Mouse (Mus musculus) ES-E14 (cell line): ENCODE results near the gene Tpt1. TPM values are rescaled to one million over a fixed set of nuclear protein-coding genes. Genes with fewer than 3 reads are reported as not detected.
A peak's percentile ranks its signal among the peaks of the same experiment; 100 is the strongest.

Experiments
- DNase-seq: peaks from one replicate; pipeline ENCODE4 v3.0.0-alpha.2; 2013; ENCODE audit warnings: low read depth, low spot score
- H3K27ac ChIP-seq: 2 replicates; pipeline ENCODE4 v1.5.1; 2012; ENCODE audit warnings: low read depth, mild to moderate bottlenecking, low read length, moderate library complexity, mixed read lengths; ENCODE audit not compliant: poor library complexity, insufficient read depth, severe bottlenecking
- H3K36me3 ChIP-seq: 2 replicates; pipeline ENCODE4 v1.6.1; 2012; ENCODE audit warnings: mild to moderate bottlenecking, low read length, moderate library complexity, mixed read lengths; ENCODE audit not compliant: control insufficient read depth, poor library complexity, insufficient read depth, severe bottlenecking
- H3K4me1 ChIP-seq, 2 experiments: fragments of 150-350 bp in 1 of 2; sonication (generic) in 1 of 2; 2 replicates each; pipeline ENCODE4 v1.6.1; 2012; ENCODE audit warnings: low read length in 2 of 2, mild to moderate bottlenecking in 1 of 2, mixed read lengths in 1 of 2; ENCODE audit not compliant: control insufficient read depth in 2 of 2, insufficient read depth in 2 of 2, poor library complexity in 1 of 2
- H3K4me3 ChIP-seq, 2 experiments: fragments of 150-350 bp in 1 of 2; sonication (generic) in 1 of 2; 2 replicates each; pipeline ENCODE4 v1.5.1; 2012; ENCODE audit warnings: low read length in 2 of 2, low read depth in 1 of 2, mild to moderate bottlenecking in 1 of 2, mixed read lengths in 1 of 2; ENCODE audit not compliant: insufficient read depth in 1 of 2, poor library complexity in 1 of 2, severe bottlenecking in 1 of 2
- H3K9ac ChIP-seq: 2 replicates; pipeline ENCODE4 v1.6.1; 2012; ENCODE audit warnings: low read depth, mild to moderate bottlenecking, low read length, mixed read lengths; ENCODE audit not compliant: poor library complexity, insufficient read depth, severe bottlenecking
- H3K9me3 ChIP-seq: fragments of 150-350 bp; sonication (generic); 2 replicates; pipeline ENCODE4 v1.6.1; 2012; ENCODE audit warnings: low read depth, mild to moderate bottlenecking, low read length; ENCODE audit not compliant: control insufficient read depth, insufficient read depth
- CHD2 ChIP-seq: IDR thresholded peaks from 2 replicates; pipeline ENCODE4 v1.6.1; 2014; ENCODE audit warnings: mild to moderate bottlenecking, low read depth, low read length, inconsistent platforms
- HCFC1 ChIP-seq: IDR thresholded peaks from 2 replicates; pipeline ENCODE4 v1.6.1; 2012; ENCODE audit warnings: low read length, inconsistent platforms, borderline replicate concordance; ENCODE audit not compliant: insufficient read depth
- MAFK ChIP-seq: IDR thresholded peaks from 2 replicates; pipeline ENCODE4 v1.6.1; 2014; ENCODE audit warnings: mild to moderate bottlenecking, low read depth, low read length, inconsistent platforms; ENCODE audit not compliant: insufficient read depth
- ZC3H11A ChIP-seq: IDR thresholded peaks from 2 replicates; pipeline ENCODE4 v1.6.1; 2012; ENCODE audit warnings: low read depth, mild to moderate bottlenecking, inconsistent platforms, low read length, borderline replicate concordance
- ZNF384 ChIP-seq: IDR thresholded peaks from 2 replicates; pipeline ENCODE4 v1.6.1; 2012; ENCODE audit warnings: low read depth, low read length, inconsistent platforms
- in situ Hi-C, 2 experiments: fragments of 600-800 bp; cut with MboI; formaldehyde crosslinking; loops; one replicate each; pipeline ENCODE4 v1.15.1; 2025; ENCODE audit warnings: low sequenced_read_pairs in 2 of 2, inconsistent platforms in 1 of 2; ENCODE audit not compliant: unreplicated experiment in 2 of 2
- total RNA-seq: library from RNA; depleted of rRNA; stranded (reverse); fragments of 300-350 nt; gene quantifications from 2 replicates; pipeline ENCODE4 v1.2.3, GENCODE M21; 2012

Gene Tpt1
- total RNA-seq, 1 experiment = 613 TPM

DNA sequence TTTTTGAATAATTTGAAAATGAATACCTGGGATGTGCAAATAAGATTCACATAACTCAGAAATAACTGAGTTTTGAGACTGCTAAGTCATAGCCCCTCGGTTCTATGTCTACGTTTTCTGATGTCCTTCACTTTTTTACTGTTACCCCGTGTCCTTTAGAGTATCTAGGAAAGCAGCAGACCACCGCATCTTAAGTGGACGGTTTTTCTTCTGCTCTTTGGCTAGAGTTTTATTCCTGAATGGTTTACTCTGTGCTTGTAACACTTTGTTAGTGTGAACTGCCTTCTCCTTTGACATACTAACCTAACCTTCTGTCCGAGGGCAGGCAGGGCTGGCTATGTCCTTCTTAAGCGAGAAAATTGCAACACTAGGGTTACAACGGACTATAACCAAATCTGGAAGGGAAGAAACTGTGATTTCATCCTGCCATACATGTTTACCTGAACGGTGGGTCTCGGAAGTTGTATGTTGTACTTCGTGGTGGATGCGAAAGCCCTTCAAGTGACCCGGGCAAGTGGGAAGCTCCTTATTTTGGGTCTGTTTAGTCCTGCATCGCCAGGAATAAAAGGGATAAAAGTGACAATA, 690 bp upstream of the Tpt1 start:
- Histone ChIP-seq H3K4me1 (peaks cover 0 to 3% of the 10 kb centered on the region in 2 experiments; a peak in 1 of 4 replicates), H3K9me3 (no peaks in the 10 kb centered on the region), H3K9ac (peak overlapping the region; percentile 86), H3K4me3 (peak overlapping the region; percentile 80 to 96), H3K36me3 (peaks cover 24% of the 10 kb centered on the region), H3K27ac (no peak overlapping the region)
- TF ChIP-seq HCFC1 (no peak), CHD2 (no peak), ZNF384 (no peak), MAFK (no peak), ZC3H11A (no peak)
- no peak for DNase-seq
- in situ Hi-C loops = no loop called here

DNA sequence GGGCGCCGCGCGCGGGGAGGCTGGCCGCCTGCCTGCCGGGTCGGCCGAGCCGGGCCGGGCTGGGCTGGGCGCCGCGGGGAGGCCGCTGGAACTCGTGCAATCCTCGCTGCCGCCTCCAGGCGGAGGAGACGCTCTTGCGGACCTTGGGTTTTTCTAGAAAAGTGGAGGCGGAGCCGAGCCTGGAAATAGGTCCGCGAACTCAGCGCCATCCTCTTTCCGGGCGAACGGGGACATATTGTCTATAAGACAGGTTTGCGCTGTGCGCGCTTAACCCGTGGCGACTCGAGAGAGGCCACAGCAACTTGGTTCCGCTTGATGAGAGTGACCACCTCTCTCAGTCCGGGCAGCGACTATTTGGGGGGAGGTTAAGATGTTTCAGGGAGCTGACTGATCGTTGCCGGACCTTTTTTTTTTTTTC, 814 bp downstream of the Tpt1 start:
- Histone ChIP-seq H3K9ac (peak overlapping the region; percentile 98), H3K4me1 (peaks cover 0 to 7% of the 10 kb centered on the region in 2 experiments; a peak in 1 of 4 replicates), H3K36me3 (peaks cover 29% of the 10 kb centered on the region), H3K9me3 (no peaks in the 10 kb centered on the region), H3K4me3 (peak overlapping the region; percentile 80 to 96), H3K27ac (peak overlapping the region; percentile 92)
- TF ChIP-seq MAFK (no peak), ZNF384 (peak; percentile 68; the same call in 1 of the 2 replicates)
- DNase-seq = no peak
- in situ Hi-C loops = no loop called here

DNA sequence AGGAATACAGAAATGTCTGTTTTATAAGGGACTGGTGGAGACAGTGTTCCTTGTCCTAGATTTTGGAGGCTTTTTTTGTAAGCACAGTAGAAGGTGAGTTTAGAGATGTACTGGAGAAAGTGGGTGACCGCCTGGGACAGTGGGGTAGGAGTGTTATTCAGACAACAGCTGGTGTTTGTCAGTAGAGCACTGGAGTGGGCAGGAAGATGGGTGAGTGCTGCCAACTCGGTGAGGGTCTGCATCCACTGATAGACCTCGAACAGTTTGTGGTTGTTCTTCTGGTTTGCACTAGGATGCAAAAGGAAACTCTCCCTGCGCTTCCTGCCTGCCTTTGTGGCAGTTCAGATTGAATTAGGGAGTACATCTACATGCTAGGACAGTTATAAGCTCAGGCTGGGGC, 2.8 kb downstream of the Tpt1 start:
- no peak for DNase-seq
- TF ChIP-seq ZNF384 (no peak), CHD2 (no peak), MAFK (no peak)
- Histone ChIP-seq H3K9me3 (no peaks in the 10 kb centered on the region), H3K4me3 (peak overlapping the region in 1 of 2 experiments; percentile 17; a peak in 1 of 4 replicates), H3K36me3 (peaks cover 29% of the 10 kb centered on the region), H3K27ac (no peak overlapping the region; the same call in 1 of the 2 replicates), H3K4me1 (peaks cover 0 to 7% of the 10 kb centered on the region in 2 experiments; a peak in 1 of 4 replicates), H3K9ac (peak overlapping the region; percentile 7; the same call in 1 of the 2 replicates)
- in situ Hi-C loops = no loop called here

DNA sequence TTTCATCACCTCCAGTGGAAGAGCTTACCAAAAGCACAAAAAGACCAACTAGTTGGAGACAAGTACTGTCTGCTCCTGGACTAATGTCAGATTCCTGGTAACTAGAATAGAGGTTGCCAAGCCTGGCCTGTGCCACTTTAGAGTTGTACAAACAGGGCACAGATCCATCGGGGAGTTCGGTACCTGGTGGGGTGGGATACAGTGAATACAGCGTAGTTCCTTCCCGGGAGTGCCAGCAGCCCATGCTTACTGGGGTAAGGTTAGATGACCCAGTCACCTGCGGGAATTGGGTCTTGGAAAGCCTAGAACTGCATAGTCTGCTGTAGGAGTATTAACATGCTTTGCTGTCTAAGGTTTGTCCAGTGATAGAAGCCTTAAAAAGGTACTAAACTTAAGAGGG, 3.6 kb downstream of the Tpt1 start:
- peaks cover 0 to 7% of the 10 kb centered on the region in 2 experiments; a peak in 1 of 4 replicates for H3K4me1 ChIP-seq
- H3K9ac ChIP-seq = no peak overlapping the region
- TF ChIP-seq CHD2 = 0 out of 2 replicates have a peak, but pooled peaks have one; percentile 9
- no peak for TF ChIP-seq HCFC1
- no peak for TF ChIP-seq ZNF384
- no peak for TF ChIP-seq MAFK
- no peak overlapping the region for H3K27ac ChIP-seq
- no peak overlapping the region; a peak in 1 of 4 replicates for H3K4me3 ChIP-seq
- no peaks in the 10 kb centered on the region for H3K9me3 ChIP-seq
- peaks cover 29% of the 10 kb centered on the region for H3K36me3 ChIP-seq
- no peak for DNase-seq
- in situ Hi-C loops = no loop called here

DNA sequence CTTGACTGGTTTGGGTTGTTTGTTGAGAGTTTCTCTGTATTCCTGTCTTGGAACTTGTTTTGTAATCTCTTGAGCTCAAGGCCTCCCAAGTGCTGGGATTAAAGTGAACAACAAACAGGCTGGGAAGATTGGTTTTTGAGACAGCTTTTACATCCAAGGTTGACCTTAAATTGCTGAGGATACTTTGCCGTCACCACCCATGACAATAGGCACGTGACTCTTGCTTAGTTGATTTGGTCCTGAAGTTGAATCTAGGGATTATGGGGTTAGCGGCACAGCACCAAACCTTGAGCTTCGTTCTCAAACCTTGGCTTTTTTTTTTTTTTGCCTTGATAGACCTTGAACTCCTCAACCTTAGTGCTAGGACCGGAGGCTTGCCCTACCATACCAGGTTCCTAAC, 4.3 kb downstream of the Tpt1 start:
- in situ Hi-C loops = no loop called here
- no peak overlapping the region for H3K4me3 ChIP-seq
- no peak for TF ChIP-seq HCFC1
- TF ChIP-seq MAFK = no peak
- no peak for TF ChIP-seq ZC3H11A
- TF ChIP-seq ZNF384 = peak; percentile 74; the same call in 1 of the 2 replicates
- H3K36me3 ChIP-seq = peaks cover 29% of the 10 kb centered on the region
- H3K9ac ChIP-seq = no peak overlapping the region
- peaks cover 0 to 7% of the 10 kb centered on the region in 2 experiments; a peak in 1 of 4 replicates for H3K4me1 ChIP-seq
- H3K27ac ChIP-seq = no peak overlapping the region; the same call in 1 of the 2 replicates
- no peaks in the 10 kb centered on the region for H3K9me3 ChIP-seq
- DNase-seq = no peak
